Mouse (Mus musculus) MEL-GATA-1-ER (cell line): Measurements from ENCODE around the gene Gas8.
"Not testable (repeated sequence)": the region's sequence is repeated elsewhere in the genome, so short reads cannot be mapped to it uniquely, and the experiment has no call there.

Experiments
- DNase-seq: peaks from one replicate; pipeline ENCODE4 v3.0.0-alpha.2; 2012; ENCODE audit warnings: low read depth; ENCODE audit errors: extremely low read depth

The Gas8 gene

DNA sequence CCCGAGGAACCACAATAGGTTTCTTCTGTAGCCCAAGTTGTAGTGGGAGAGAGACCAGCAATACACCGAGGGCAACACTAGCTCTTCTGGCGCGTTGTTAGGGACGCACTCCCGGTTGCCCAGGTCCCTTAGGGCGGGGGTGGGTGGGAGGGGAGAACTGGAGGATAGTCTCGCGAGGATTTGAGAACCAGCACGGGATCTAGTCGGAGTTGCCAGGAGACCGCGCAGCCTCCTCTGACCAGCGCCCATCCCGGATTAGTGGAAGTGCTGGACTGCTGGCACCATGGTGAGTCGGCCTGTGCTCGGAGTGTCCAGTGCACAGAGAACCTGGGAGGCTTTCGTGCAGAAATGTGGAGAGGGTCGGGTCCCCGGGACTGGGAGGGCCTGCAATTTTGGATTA is at the start of gene Gas8:
Gene Gas8, plus strand, starts transcription at position 168 of the 400 bp plus-strand sequence.
- DNase-seq = peak; percentile 74

- DNase-seq = not testable (repeated sequence)
These were observed 45.6 kb upstream of the Gas8 start for GRCm38 (mm10) chr8:123472991-123473390.

- not testable (repeated sequence) for DNase-seq
These were observed 44.1 kb upstream of the Gas8 start for GRCm38 (mm10) chr8:123474549-123474948.

DNA sequence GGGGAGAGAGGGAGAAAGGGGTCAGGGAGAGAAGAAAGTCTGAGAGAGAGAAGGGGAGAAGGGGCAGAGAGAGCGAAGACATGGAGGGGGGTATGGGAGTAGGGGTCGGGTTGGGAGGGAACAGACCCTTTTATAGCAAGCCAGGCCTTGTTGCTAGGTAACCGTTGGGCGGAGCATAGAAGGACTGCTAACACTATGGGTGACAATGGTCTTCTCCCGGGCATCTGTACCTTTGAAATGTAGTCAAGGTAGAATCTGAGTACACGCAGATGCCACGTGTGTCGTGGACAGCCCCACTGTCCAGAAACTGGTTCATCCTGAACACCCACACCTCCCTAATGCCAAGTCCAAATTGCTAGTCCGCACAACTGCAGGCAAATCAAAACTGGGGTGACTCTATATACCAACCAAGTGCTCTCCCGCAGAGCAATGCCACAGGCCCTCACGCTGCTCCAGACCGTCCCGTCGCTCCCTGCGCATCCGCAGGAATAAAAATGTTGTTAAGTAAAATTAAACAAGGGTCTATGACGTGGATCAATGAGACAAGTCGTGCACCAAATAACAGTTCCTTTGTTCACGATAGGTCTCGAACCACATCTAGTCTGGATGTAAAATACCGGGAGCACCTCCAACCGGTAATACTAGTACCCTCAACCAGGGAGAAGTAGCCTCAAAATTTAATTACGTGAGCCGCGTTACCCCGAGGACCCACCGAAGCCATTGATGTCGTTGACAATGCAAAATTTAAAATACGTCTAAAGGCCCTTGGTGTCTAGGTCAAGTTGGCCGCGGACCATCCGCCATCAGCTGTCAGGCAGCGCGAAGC is 41.5 kb upstream of the Gas8 start:
- peak; percentile 43 for DNase-seq

GRCm38 (mm10) chr8:123477737-123478258 is 40.8 kb upstream of the Gas8 start, which contains the start of gene Afg3l1:
TSS of gene Afg3l1 (plus strand) at chr8:123477903.
- DNase-seq = peak; percentile 45

DNA sequence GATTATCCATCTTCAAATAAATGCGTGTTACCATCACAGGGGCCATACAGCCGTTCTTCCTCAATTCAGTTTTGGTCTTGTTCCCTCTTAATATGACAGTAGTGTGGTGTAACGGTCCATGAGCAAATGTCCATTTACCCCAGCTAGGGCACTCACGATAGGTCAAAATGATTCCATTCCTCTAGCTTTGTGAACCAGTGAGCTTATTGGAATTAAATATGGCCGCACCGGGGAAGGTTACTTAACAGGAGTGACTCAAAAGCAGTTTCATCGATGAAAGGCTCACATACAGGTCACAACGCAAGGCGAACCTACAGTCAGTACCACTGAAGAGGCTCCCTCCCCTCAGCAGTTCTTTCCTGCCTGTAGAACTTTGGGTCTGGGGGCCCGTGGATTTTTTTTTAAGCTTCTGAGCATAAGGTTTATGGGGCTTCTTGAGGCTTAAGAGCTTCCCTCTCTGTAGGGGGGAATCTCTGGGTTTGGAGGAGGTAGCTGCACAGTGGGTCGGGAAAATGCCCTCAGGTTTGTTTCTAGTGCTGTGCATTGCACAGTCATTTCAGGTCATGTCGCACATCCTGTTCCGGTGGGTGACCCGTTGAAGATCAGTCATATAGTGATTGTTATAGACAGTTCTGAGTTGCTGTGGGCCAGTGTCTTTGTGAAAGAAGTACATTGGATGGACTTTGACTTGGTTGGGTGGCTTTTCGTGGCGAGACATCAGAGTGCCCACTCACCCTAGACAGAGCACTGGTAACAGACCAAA is 40.0 kb upstream of the Gas8 start:
- DNase-seq = no peak

DNA sequence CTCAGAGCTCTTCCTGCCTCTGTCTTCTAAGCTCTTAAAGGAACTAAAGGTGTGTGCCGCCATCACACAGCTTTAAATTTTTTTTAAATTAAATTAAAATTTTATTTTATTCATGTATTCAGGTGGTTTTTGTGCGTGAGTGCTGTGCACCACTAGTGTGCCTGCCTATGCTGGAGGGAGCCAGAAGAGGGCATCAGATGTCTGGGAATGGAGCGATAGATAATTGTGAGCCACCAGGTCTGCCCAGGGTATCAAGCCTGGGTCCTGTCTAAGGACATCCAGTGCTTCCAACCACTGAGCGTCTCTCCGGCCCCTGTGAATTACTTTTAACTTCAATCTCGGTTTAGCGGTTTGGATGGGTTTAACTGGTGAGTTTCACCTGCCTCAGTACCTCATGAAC is 36.0 kb upstream of the Gas8 start:
- no peak for DNase-seq

DNA sequence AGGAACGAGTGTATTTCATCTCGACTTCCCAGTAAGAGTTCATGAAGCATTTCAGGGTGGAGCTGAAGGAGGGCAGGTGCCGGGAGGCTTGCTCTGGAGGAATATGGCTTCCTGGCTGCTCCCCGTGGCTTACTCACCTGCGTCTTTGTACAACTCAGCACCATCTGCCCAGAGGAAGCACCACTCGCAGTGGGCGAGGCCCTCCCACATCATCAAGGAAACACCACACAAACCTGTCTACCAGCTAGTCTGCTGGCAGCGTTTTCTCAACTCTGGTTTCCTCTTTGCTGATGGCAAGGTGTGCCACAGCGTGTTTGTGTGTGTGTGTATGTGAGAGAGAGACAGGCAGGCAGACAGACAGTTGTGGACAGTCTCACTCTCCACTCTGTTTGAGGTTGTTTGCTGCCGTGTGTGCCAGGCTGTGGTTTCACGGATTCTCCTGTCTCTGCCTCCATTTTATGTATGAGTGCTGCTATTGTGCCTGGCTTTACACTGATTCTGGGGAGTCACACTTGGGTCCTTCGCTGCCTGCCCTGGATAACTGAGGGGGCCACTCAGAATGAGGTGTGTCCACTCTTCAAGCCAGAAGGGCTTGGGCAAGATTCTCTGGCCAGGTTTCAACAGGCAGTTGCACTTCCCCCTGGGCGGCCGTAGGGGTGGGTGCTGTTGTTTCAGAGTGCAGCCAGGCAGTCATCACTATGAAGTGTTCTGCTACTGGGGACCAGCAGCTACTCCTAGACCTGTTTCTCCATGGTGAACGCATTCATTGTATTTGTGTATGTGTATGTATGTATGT is 27.2 kb upstream of the Gas8 start:
- no peak for DNase-seq

GRCm38 (mm10) chr8:123492898-123493297 is 25.7 kb upstream of the Gas8 start:
- no peak for DNase-seq

- DNase-seq = no peak
These were observed 20.9 kb upstream of the Gas8 start for GRCm38 (mm10) chr8:123497699-123498098.

DNA sequence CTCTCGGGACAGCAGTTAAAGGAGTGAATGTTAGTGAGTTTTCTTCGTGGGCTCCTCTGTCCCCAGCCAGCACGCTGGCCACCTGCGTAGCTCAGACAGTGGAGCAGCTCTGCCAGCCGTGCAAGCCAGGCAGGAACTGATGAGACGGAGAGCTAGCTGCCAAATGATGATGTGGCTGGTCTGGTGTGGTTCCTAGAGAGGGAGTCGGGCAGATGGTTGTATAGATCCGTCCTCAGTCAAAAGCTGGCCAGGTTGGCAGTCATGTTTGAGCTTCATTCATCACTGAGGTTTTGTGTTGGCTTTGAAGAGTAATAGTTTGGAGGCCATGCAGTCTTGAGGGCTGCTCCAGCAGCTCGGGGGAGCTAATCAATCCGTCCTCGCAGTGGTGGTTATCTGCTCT is 19.7 kb upstream of the Gas8 start:
- no peak for DNase-seq

- DNase-seq = no peak
These were observed 19.1 kb upstream of the Gas8 start for GRCm38 (mm10) chr8:123499556-123499955.

- DNase-seq = no peak
These were observed 16.4 kb upstream of the Gas8 start for GRCm38 (mm10) chr8:123502192-123502591.

GRCm38 (mm10) chr8:123503801-123504467 is 14.7 kb upstream of the Gas8 start:
- no peak for DNase-seq

DNA sequence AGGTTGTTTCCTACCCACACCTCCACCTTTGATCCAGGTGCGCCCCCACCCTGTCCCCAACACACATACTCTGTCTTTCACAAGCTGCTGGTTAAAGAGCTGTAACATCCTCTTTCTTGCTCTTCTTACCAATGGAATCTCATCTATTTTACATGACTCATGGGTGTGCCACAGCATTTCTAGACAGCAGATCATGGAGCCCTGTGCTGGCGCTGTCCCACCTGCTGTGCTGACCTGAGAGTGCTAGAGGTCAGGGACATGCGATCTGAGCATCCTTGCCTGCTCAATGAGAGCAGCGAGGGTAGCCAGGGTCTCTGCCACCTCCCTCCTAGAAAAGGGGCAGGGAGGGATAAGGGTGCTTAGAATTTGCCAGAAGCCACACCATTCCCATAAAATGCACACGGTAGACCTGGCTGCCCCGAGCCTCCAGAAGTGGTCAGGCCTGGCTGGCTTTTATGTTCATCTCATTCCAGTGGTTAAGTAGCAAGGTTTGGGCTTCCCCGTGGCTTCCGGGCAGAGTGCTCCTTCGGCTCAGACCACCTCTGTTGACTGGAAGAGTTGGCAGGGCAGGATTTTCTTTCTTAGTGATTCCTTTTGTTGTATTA is 13.9 kb upstream of the Gas8 start:
- DNase-seq = no peak

GRCm38 (mm10) chr8:123505267-123505666 is 13.4 kb upstream of the Gas8 start:
- no peak for DNase-seq

DNA sequence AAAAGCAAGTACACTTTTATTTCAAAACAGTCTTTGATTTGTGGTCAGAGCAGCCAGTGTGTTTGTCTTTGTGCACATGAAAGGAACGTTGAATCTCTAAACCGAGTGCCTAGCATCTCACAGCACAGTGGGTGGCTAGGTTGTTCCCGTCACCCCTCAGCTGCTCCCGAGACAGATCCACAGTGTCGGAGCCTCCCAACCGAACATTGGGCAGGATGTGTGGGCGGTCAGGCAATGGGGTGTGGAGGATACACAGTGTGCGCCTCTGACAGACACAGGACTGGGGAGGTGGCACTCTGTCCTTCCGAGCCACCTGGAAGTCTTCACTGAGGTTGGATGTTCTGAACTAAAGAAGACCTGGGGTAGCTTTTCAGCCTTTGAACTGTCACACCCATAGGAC is 12.9 kb upstream of the Gas8 start:
- DNase-seq = no peak

- DNase-seq = no peak
These were observed 11.5 kb upstream of the Gas8 start for GRCm38 (mm10) chr8:123507153-123507552.

DNA sequence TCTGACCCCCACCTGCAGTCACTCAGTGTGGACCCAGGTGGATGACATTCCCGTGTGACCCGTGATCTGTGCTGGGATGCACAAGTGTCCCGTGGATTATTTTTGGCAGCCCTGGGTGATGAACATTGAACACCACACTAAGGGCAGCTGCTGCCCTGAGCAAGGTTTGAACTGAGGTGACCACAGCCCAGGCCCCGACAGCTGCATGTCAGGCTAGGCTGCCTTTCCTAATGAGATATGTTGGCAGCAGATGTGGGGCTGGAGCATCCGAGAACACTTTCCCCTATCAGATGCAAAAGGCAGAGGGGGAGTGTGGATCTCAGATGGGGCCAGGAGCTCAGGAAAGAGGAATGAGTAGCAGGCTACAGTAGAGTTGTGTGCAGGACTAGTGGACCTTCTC is 7.8 kb upstream of the Gas8 start:
- DNase-seq = no peak

- DNase-seq = no peak
These were observed 4.5 kb upstream of the Gas8 start for GRCm38 (mm10) chr8:123514136-123514535.
